In the genomic region with DNA sequence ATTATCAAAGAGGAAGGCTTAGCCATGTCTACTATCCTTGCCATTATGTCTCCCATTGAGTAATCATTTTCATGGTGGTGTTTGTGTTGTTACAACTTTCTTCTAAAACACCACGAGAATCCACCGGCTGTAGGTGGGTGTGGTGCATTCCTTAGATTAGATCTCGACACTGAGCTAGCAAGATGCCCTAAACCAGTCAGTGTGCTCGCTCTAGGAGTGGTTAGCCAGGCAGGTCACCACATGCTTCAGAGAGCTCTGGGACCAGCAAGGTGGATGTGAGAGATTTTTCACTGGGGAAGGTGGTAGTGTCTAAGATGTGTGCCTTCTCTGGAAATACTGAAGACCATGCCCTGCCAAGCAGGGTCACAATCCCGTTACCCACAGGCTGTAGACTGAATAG, we compare ENCODE assay signal across 23 mouse cellular contexts. TPM values are rescaled to one million over a fixed set of nuclear protein-coding genes. Genes with fewer than 3 reads are reported as not detected.
DNase-seq lines count a peak whose midpoint lies in the region; ATAC-seq and TF ChIP-seq lines count a peak whose summit lies in the region.
"Had no signal": no experiment of that assay in that cellular context is flagged by ENCODE, and none has a peak within 500 bp of the region (broad histone marks: within the 10 kb centered on the region; RNA-seq: fewer than 3 reads in every experiment).

No protein-coding gene starts in this region.

- H3K27me3 ChIP-seq in heart, embryonic 10.5 days (ENCODE audit: insufficient read depth, poor library complexity, severe bottlenecking) = no peaks in the 10 kb centered on the region
- no peaks in the 10 kb centered on the region for H3K27me3 ChIP-seq in liver, postnatal 0 days (ENCODE audit: insufficient read depth, low read length)
- H3K27me3 ChIP-seq in hindbrain, embryonic 10.5 days (ENCODE audit: insufficient read depth, poor library complexity, severe bottlenecking) = 0 out of 2 replicates have a peak, but pooled peaks cover 4% of the 10 kb centered on the region
- H3K27me3 ChIP-seq: embryonic facial prominence, embryonic 15.5 days; heart, embryonic 12.5 days; hindbrain, embryonic 15.5 days had no signal

- no peak for TF ChIP-seq EP300 in liver, postnatal 0 days (IDR thresholded peaks at IDR 0.05; ENCODE audit: low read depth)

- peaks cover 10% of the 10 kb centered on the region for H3K4me1 ChIP-seq in heart, embryonic 10.5 days
- H3K4me1 ChIP-seq in liver, postnatal 0 days (ENCODE audit: insufficient read depth) = peaks cover 17% of the 10 kb centered on the region
- H3K4me1 ChIP-seq in hindbrain, embryonic 10.5 days (replicated peaks) = no peaks in the 10 kb centered on the region
- H3K4me1 ChIP-seq: hindbrain, embryonic 15.5 days; midbrain, embryonic 10.5 days had no signal

- H3K9me3 ChIP-seq in heart, embryonic 10.5 days = no peaks in the 10 kb centered on the region
- H3K9me3 ChIP-seq in liver, postnatal 0 days (ENCODE audit: low read length) = 0 out of 2 replicates have a peak, but pooled peaks cover 3% of the 10 kb centered on the region
- H3K9me3 ChIP-seq in hindbrain, embryonic 10.5 days = no peaks in the 10 kb centered on the region
- H3K9me3 ChIP-seq: embryonic facial prominence, embryonic 15.5 days; forebrain, embryonic 10.5 days; heart, embryonic 12.5 days; hindbrain, embryonic 15.5 days; midbrain, embryonic 10.5 days had no signal

- intact Hi-C loops in heart, postnatal 36 days (cut with DNase I) = loop anchor here (2.0 to 5.0 kb wide), 2 partner anchors 86 to 383 kb away; no protein-coding TSS in a partner anchor
- intact Hi-C loops in left cerebral cortex, postnatal 25 days (cut with DNase I) = loop anchor here (5.0 kb wide), 1 partner anchor 86 kb away; no protein-coding TSS in a partner anchor

- peak overlapping the region; percentile 44; the same call in 1 of the 2 replicates for H3K4me2 ChIP-seq in liver, postnatal 0 days (ENCODE audit: low read depth, low read length)

- no peak for TF ChIP-seq CTCF in liver, postnatal 0 days (IDR thresholded peaks at IDR 0.05; ENCODE audit: low read depth)

- no peak overlapping the region; the same call in 1 of the 2 replicates for H3K9ac ChIP-seq in liver, postnatal 0 days (replicated peaks)
- H3K9ac ChIP-seq: embryonic facial prominence, embryonic 15.5 days; forebrain, postnatal 0 days; heart, embryonic 12.5 days; hindbrain, embryonic 15.5 days had no signal

- H3K4me3 ChIP-seq in heart, embryonic 10.5 days = no peak overlapping the region
- no peak overlapping the region for H3K4me3 ChIP-seq in liver, postnatal 0 days (ENCODE audit: low read depth, low read length)
- H3K4me3 ChIP-seq in hindbrain, embryonic 10.5 days = no peak overlapping the region
- H3K4me3 ChIP-seq: embryonic facial prominence, embryonic 15.5 days; forebrain, embryonic 10.5 days; heart, embryonic 12.5 days; hindbrain, embryonic 15.5 days; midbrain, embryonic 10.5 days had no signal

- H3K36me3 ChIP-seq in heart, embryonic 10.5 days = no peaks in the 10 kb centered on the region
- H3K36me3 ChIP-seq in liver, postnatal 0 days (replicated peaks; ENCODE audit: insufficient read depth, low read length) = no peaks in the 10 kb centered on the region
- H3K36me3 ChIP-seq in hindbrain, embryonic 10.5 days = no peaks in the 10 kb centered on the region
- H3K36me3 ChIP-seq: embryonic facial prominence, embryonic 15.5 days; forebrain, embryonic 10.5 days; heart, embryonic 12.5 days; midbrain, embryonic 10.5 days had no signal

- 29% methylated on average over 5 of the region's 5 CpGs for WGBS in heart, embryonic 10.5 days
- WGBS in liver, postnatal 0 days (ENCODE audit: insufficient replicate concordance) = 43% methylated on average over 5 of the region's 5 CpGs
- WGBS in hindbrain, embryonic 10.5 days = 70% methylated on average over 5 of the region's 5 CpGs

- no peak for ATAC-seq in liver, postnatal 0 days
- ATAC-seq: forebrain, postnatal 0 days; Patski had no signal

- H3K27ac ChIP-seq in heart, embryonic 10.5 days = no peak overlapping the region
- H3K27ac ChIP-seq in liver, postnatal 0 days (ENCODE audit: low read depth) = no peak overlapping the region
- H3K27ac ChIP-seq in hindbrain, embryonic 10.5 days = no peak overlapping the region
- H3K27ac ChIP-seq: embryonic facial prominence, embryonic 15.5 days; forebrain, embryonic 10.5 days; hindbrain, embryonic 15.5 days; midbrain, embryonic 10.5 days had no signal

- DNase-seq in heart, embryonic 10.5 days (ENCODE audit: low spot score) = peak; percentile 54
- no peak for DNase-seq in heart, postnatal 36 days
- peak; percentile 53 for DNase-seq in CD4-positive helper T cell, adult 2 months (ENCODE audit: low read depth, low spot score)
- peak; percentile 63 for DNase-seq in ZHBTc4 (ENCODE audit: low read depth, low spot score)
- DNase-seq in liver, postnatal 0 days = no peak
- DNase-seq in left cerebral cortex, postnatal 25 days (ENCODE audit: low spot score in 2 of 2) = no peak
- DNase-seq in hindbrain, embryonic 10.5 days (ENCODE audit: low spot score) = no peak
- no peak for DNase-seq in layer of hippocampus, postnatal 14 days (ENCODE audit: low spot score in 2 of 2)
- DNase-seq: adrenal gland, postnatal 14 days; cerebellum, postnatal 10 days; forebrain, postnatal 0 days; heart, postnatal 14 days; kidney, adult 11 months; layer of hippocampus, postnatal 36 days; left cerebral cortex, postnatal 4 days; lung, adult 18-20 months; lung, postnatal 36 days had no signal

RNA-seq across cellular contexts. Expression of a gene that starts 16.6 kb away (rescaled TPM):
- polyA plus RNA-seq in heart, embryonic 10.5 days (2016; fragmentation: Nextera tagmentation; extraction: Ambion mirVana) = 25.5 and 25.9 TPM in 2 replicates
- 10 to 100 TPM; 10.1 to 10.5 TPM for total RNA-seq in heart, postnatal 36 days (2021)
- 5.3 and 5.4 TPM in 2 replicates for polyA plus RNA-seq in liver, postnatal 0 days (2015; fragmentation: Nextera tagmentation; extraction: Ambion mirVana)
- 10 to 100 TPM; 74.3 to 74.5 TPM for total RNA-seq in left cerebral cortex, postnatal 25 days (2021)
- 37.9 and 39.4 TPM in 2 replicates for polyA plus RNA-seq in hindbrain, embryonic 10.5 days (2016; fragmentation: Nextera tagmentation; extraction: Ambion mirVana)
- total RNA-seq in layer of hippocampus, postnatal 14 days (2021) = 10 to 100 TPM; 61.5 to 65.9 TPM

RNA-seq across cellular contexts. Expression of a gene that starts 16.6 kb away (rescaled TPM):
- polyA plus RNA-seq in heart, embryonic 10.5 days (2016; fragmentation: Nextera tagmentation; extraction: Ambion mirVana) = 87.2 and 102 TPM in 2 replicates
- total RNA-seq in heart, postnatal 36 days (2021) = 10 to 100 TPM; 17.7 to 18.7 TPM
- polyA plus RNA-seq in liver, postnatal 0 days (2015; fragmentation: Nextera tagmentation; extraction: Ambion mirVana) = 65.3 and 66.6 TPM in 2 replicates
- total RNA-seq in left cerebral cortex, postnatal 25 days (2021) = 10 to 100 TPM; 23.9 to 27.1 TPM
- polyA plus RNA-seq in hindbrain, embryonic 10.5 days (2016; fragmentation: Nextera tagmentation; extraction: Ambion mirVana) = 149 and 159 TPM in 2 replicates
- total RNA-seq in layer of hippocampus, postnatal 14 days (2021) = 10 to 100 TPM; 29.2 to 29.7 TPM

RNA-seq across cellular contexts. Expression of a gene that starts 37.0 kb away (rescaled TPM):
- 32.5 and 32.8 TPM in 2 replicates for polyA plus RNA-seq in heart, embryonic 10.5 days (2016; fragmentation: Nextera tagmentation; extraction: Ambion mirVana)
- 10 to 100 TPM; 26.1 to 26.7 TPM for total RNA-seq in heart, postnatal 36 days (2021)
- polyA plus RNA-seq in liver, postnatal 0 days (2015; fragmentation: Nextera tagmentation; extraction: Ambion mirVana) = 9.1 and 10.3 TPM in 2 replicates
- total RNA-seq in left cerebral cortex, postnatal 25 days (2021) = 10 to 100 TPM; 25.6 to 26.0 TPM
- polyA plus RNA-seq in hindbrain, embryonic 10.5 days (2016; fragmentation: Nextera tagmentation; extraction: Ambion mirVana) = 35.7 and 39.4 TPM in 2 replicates
- 10 to 100 TPM; 33.3 TPM for total RNA-seq in layer of hippocampus, postnatal 14 days (2021)

RNA-seq across cellular contexts. Expression of a gene that starts 49.2 kb away (rescaled TPM):
- polyA plus RNA-seq in heart, embryonic 10.5 days (2016; fragmentation: Nextera tagmentation; extraction: Ambion mirVana) = 5.6 and 10.5 TPM in 2 replicates
- total RNA-seq in heart, postnatal 36 days (2021) = 1 to 10 TPM; 4.7 to 5.2 TPM
- polyA plus RNA-seq in liver, postnatal 0 days (2015; fragmentation: Nextera tagmentation; extraction: Ambion mirVana) = 18.5 and 20.5 TPM in 2 replicates
- 1 to 10 TPM; 7.9 to 8.9 TPM for total RNA-seq in left cerebral cortex, postnatal 25 days (2021)
- 7.8 and 11.1 TPM in 2 replicates for polyA plus RNA-seq in hindbrain, embryonic 10.5 days (2016; fragmentation: Nextera tagmentation; extraction: Ambion mirVana)
- 10 to 100 TPM; 10.6 to 11.7 TPM for total RNA-seq in layer of hippocampus, postnatal 14 days (2021)
- polyA plus RNA-seq: Patski had no signal

Comparison
In these comparisons a context has a peak if more than half of its experiments do, and no peak if none do; other contexts are left out.
1. DNase-seq: peak in heart, embryonic 10.5 days (single experiment), CD4-positive helper T cell, adult 2 months (single experiment) and ZHBTc4 (single experiment); none in heart, postnatal 36 days (0 of 2), liver, postnatal 0 days (single experiment), left cerebral cortex, postnatal 25 days (0 of 2), hindbrain, embryonic 10.5 days (single experiment) and layer of hippocampus, postnatal 14 days (0 of 2).
2. RNA of a gene that starts 16.6 kb away (total RNA-seq): 74.3 to 74.5 TPM in left cerebral cortex, postnatal 25 days and 61.5 to 65.9 TPM in layer of hippocampus, postnatal 14 days; 10.1 to 10.5 TPM in heart, postnatal 36 days; every median in the first group is over 4 times any median in the second.